Mouse (Mus musculus): ENCODE measurements around the gene Sh3pxd2a.

- no peak for TF ChIP-seq CTCF (IDR thresholded peaks at IDR 0.05; ENCODE audit: extremely low read depth, insufficient read depth, low read length)
- no peak for TF ChIP-seq POLR2A (IDR thresholded peaks at IDR 0.05; ENCODE audit: extremely low read depth, insufficient read depth, low read length)
These were observed 28.0 kb downstream of the Sh3pxd2a start for GRCm38 (mm10) chr19:47436236-47436635.

Measured in cortical plate, adult 2 months (tissue).